9 mouse cellular contexts compared by ENCODE assay signal in the genomic region with DNA sequence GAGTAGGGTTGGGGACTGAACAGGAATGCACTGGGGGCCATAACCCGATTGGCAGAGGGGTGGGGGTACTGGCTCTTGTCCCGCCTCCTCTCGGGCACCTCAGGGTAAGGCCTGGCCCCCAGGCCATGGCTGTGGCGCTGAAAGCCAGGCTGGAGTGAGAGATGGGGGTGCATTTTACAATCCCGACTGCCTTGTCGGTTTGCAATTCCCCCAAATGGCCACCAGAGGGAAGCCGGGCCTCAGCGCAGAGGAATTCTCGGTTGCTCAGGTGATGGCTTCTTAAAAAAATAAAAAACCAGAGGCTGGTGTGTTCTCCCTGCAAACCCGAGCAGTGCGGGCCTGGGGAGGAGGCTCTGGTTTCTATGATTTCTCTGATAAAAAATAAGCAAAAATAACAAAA. TPM values are rescaled to one million over a fixed set of nuclear protein-coding genes. Genes with fewer than 3 reads are reported as not detected.
DNase-seq lines count a peak whose midpoint lies in the region; ATAC-seq and TF ChIP-seq lines count a peak whose summit lies in the region.
"Had no signal": no experiment of that assay in that cellular context is flagged by ENCODE, and none has a peak within 500 bp of the region (broad histone marks: within the 10 kb centered on the region; RNA-seq: fewer than 3 reads in every experiment).

No protein-coding gene starts in this region.

- H3K27me3 ChIP-seq in liver, embryonic 12.5 days (replicated peaks) = peaks cover 73% of the 10 kb centered on the region
- peaks cover 65% of the 10 kb centered on the region for H3K27me3 ChIP-seq in G1E (ENCODE audit: insufficient read depth, low read length)
- peaks cover 56% of the 10 kb centered on the region for H3K27me3 ChIP-seq in heart, embryonic 13.5 days (replicated peaks)
- peaks cover 18% of the 10 kb centered on the region for H3K27me3 ChIP-seq in limb, embryonic 14.5 days (ENCODE audit: control insufficient read depth, insufficient read depth, low read length)

- no peak overlapping the region for H3K4me3 ChIP-seq in liver, embryonic 12.5 days
- no peak overlapping the region for H3K4me3 ChIP-seq in G1E (ENCODE audit: low read depth, low read length)
- H3K4me3 ChIP-seq in heart, embryonic 13.5 days = no peak overlapping the region
- no peak overlapping the region for H3K4me3 ChIP-seq in limb, embryonic 14.5 days (replicated peaks; ENCODE audit: low read length)
- H3K4me3 ChIP-seq: midbrain, embryonic 12.5 days had no signal

- H3K4me1 ChIP-seq in liver, embryonic 12.5 days = peaks cover 22% of the 10 kb centered on the region
- peaks cover 32% of the 10 kb centered on the region for H3K4me1 ChIP-seq in G1E (ENCODE audit: insufficient read depth, low read depth, low read length)
- H3K4me1 ChIP-seq in heart, embryonic 13.5 days = peaks cover 35% of the 10 kb centered on the region
- H3K4me1 ChIP-seq in limb, embryonic 14.5 days (ENCODE audit: control insufficient read depth, insufficient read depth, low read length) = peaks cover 25% of the 10 kb centered on the region

- no peaks in the 10 kb centered on the region for H3K9me3 ChIP-seq in liver, embryonic 12.5 days (replicated peaks)
- no peaks in the 10 kb centered on the region for H3K9me3 ChIP-seq in G1E (replicated peaks)
- H3K9me3 ChIP-seq in heart, embryonic 13.5 days = no peaks in the 10 kb centered on the region
- no peaks in the 10 kb centered on the region for H3K9me3 ChIP-seq in limb, embryonic 14.5 days (ENCODE audit: control insufficient read depth, low read length)
- H3K9me3 ChIP-seq: midbrain, embryonic 12.5 days had no signal

- no peaks in the 10 kb centered on the region for H3K36me3 ChIP-seq in liver, embryonic 12.5 days
- H3K36me3 ChIP-seq in G1E (replicated peaks) = no peaks in the 10 kb centered on the region
- H3K36me3 ChIP-seq in heart, embryonic 13.5 days = no peaks in the 10 kb centered on the region
- no peaks in the 10 kb centered on the region for H3K36me3 ChIP-seq in limb, embryonic 14.5 days (ENCODE audit: control insufficient read depth, insufficient read depth, low read length)
- H3K36me3 ChIP-seq: midbrain, embryonic 12.5 days had no signal

- no peak overlapping the region for H3K9ac ChIP-seq in liver, embryonic 12.5 days
- peak overlapping the region; percentile 37; the same call in 1 of the 2 replicates for H3K9ac ChIP-seq in heart, embryonic 13.5 days
- H3K9ac ChIP-seq in limb, embryonic 14.5 days (ENCODE audit: low read depth, low read length, severe bottlenecking) = no peak overlapping the region
- H3K9ac ChIP-seq: midbrain, embryonic 12.5 days had no signal

- no peak for TF ChIP-seq POLR2A in limb, embryonic 14.5 days (IDR thresholded peaks at IDR 0.05; ENCODE audit: borderline replicate concordance, extremely low read depth, insufficient read depth, insufficient read length)

- TF ChIP-seq CTCF in G1E (IDR thresholded peaks at IDR 0.05; ENCODE audit: low read depth, low read length) = peak; percentile 93

- WGBS in liver, embryonic 12.5 days (ENCODE audit: insufficient replicate concordance) = 3% methylated on average over 11 of the region's 11 CpGs
- 5% methylated on average over 11 of the region's 11 CpGs for WGBS in heart, embryonic 13.5 days
- WGBS in limb, embryonic 14.5 days = 3% methylated on average over 11 of the region's 11 CpGs

- H3K4me2 ChIP-seq in liver, embryonic 12.5 days = no peak overlapping the region
- H3K4me2 ChIP-seq in heart, embryonic 13.5 days = no peak overlapping the region
- no peak overlapping the region for H3K4me2 ChIP-seq in limb, embryonic 14.5 days (replicated peaks; ENCODE audit: low read depth, low read length, severe bottlenecking)
- H3K4me2 ChIP-seq: midbrain, embryonic 12.5 days had no signal

- no peak for ATAC-seq in liver, embryonic 12.5 days
- ATAC-seq in G1E (ENCODE audit: extremely low read depth, insufficient number of reproducible peaks, low FRiP score, poor library complexity, severe bottlenecking) = no peak
- ATAC-seq in heart, embryonic 13.5 days (ENCODE audit: extremely low read depth, insufficient number of reproducible peaks, low FRiP score, low TSS enrichment) = no peak
- ATAC-seq in limb, embryonic 14.5 days (ENCODE audit: low FRiP score, low read depth) = no peak

- DNase-seq in liver (peak; percentile 62), G1E (ENCODE audit: low spot score) (peak; percentile 66)
- DNase-seq in c-Kit-positive CD71-positive TER-119-negative erythroid progenitor cells, embryonic 14.5 days (ENCODE audit: low read depth) = peak; percentile 53
- peak; percentile 78 for DNase-seq in limb, embryonic 14.5 days (ENCODE audit: low spot score)
- peak; percentile 65 to 78 for DNase-seq in right cerebral cortex, postnatal 10 days (ENCODE audit: low spot score in 2 of 2)
- DNase-seq in gastrocnemius, postnatal 10 days = no peak

- no peak overlapping the region for H3K27ac ChIP-seq in liver, embryonic 12.5 days
- no peak overlapping the region for H3K27ac ChIP-seq in heart, embryonic 13.5 days (replicated peaks)
- no peak overlapping the region for H3K27ac ChIP-seq in limb, embryonic 14.5 days (replicated peaks; ENCODE audit: low read depth, low read length)
- H3K27ac ChIP-seq: midbrain, embryonic 12.5 days had no signal

RNA-seq across cellular contexts. Expression of a gene that starts 2.6 kb away (rescaled TPM):
- polyA plus RNA-seq in liver, embryonic 12.5 days (2016; fragmentation: Nextera tagmentation; extraction: Ambion mirVana) = 0.12 and 0.26 TPM in 2 replicates
- total RNA-seq in G1E (2014; fragmentation: Nextera tagmentation) = not detected in 2 replicates
- total RNA-seq in G1E (2017) = not detected in 2 replicates
- not detected in 2 replicates for polyA plus RNA-seq in G1E (2012)
- 0.56 and 0.57 TPM in 2 replicates for polyA plus RNA-seq in heart, embryonic 13.5 days (2015; fragmentation: Nextera tagmentation; extraction: Ambion mirVana)
- 3.2 and 3.4 TPM in 2 replicates for polyA plus RNA-seq in limb, embryonic 14.5 days (2012; rRNA removed)
- polyA plus RNA-seq in limb, embryonic 14.5 days (2014; fragmentation: Nextera tagmentation; extraction: Ambion mirVana) = 4.9 and 6.3 TPM in 2 replicates
- not detected for total RNA-seq in gastrocnemius, postnatal 10 days (2021)

RNA-seq across cellular contexts. Expression of a gene that starts 3.0 kb away (rescaled TPM):
- not detected in 2 replicates for polyA plus RNA-seq in liver, embryonic 12.5 days (2016; fragmentation: Nextera tagmentation; extraction: Ambion mirVana)
- 0.58 TPM in 1 of 2 replicates, not detected in the other for total RNA-seq in G1E (2014; fragmentation: Nextera tagmentation)
- total RNA-seq in G1E (2017) = 0.06 and 0.16 TPM in 2 replicates
- 0.02 and 0.10 TPM in 2 replicates for polyA plus RNA-seq in G1E (2012)
- 0.14 and 0.28 TPM in 2 replicates for polyA plus RNA-seq in heart, embryonic 13.5 days (2015; fragmentation: Nextera tagmentation; extraction: Ambion mirVana)
- polyA plus RNA-seq in limb, embryonic 14.5 days (2012; rRNA removed) = 0.84 and 1.1 TPM in 2 replicates
- polyA plus RNA-seq in limb, embryonic 14.5 days (2014; fragmentation: Nextera tagmentation; extraction: Ambion mirVana) = 0.22 TPM in 1 of 2 replicates, not detected in the other
- not detected for total RNA-seq in gastrocnemius, postnatal 10 days (2021)

RNA-seq across cellular contexts. Expression of a gene that starts 31.3 kb away (rescaled TPM):
- polyA plus RNA-seq in liver, embryonic 12.5 days (2016; fragmentation: Nextera tagmentation; extraction: Ambion mirVana) = 2.8 and 3.6 TPM in 2 replicates
- 20.9 and 28.4 TPM in 2 replicates for total RNA-seq in G1E (2014; fragmentation: Nextera tagmentation)
- total RNA-seq in G1E (2017) = 27.6 and 29.2 TPM in 2 replicates
- polyA plus RNA-seq in G1E (2012) = 85.3 and 87.2 TPM in 2 replicates
- 2.3 and 2.6 TPM in 2 replicates for polyA plus RNA-seq in heart, embryonic 13.5 days (2015; fragmentation: Nextera tagmentation; extraction: Ambion mirVana)
- 6.7 and 7.5 TPM in 2 replicates for polyA plus RNA-seq in limb, embryonic 14.5 days (2012; rRNA removed)
- 9.4 and 10.4 TPM in 2 replicates for polyA plus RNA-seq in limb, embryonic 14.5 days (2014; fragmentation: Nextera tagmentation; extraction: Ambion mirVana)
- 1 to 10 TPM; 2.1 to 5.5 TPM for total RNA-seq in gastrocnemius, postnatal 10 days (2021)

RNA-seq across cellular contexts. Expression of a gene that starts 53.5 kb away (rescaled TPM):
- polyA plus RNA-seq in liver, embryonic 12.5 days (2016; fragmentation: Nextera tagmentation; extraction: Ambion mirVana) = 0.37 and 0.46 TPM in 2 replicates
- total RNA-seq in G1E (2014; fragmentation: Nextera tagmentation) (1.2 and 2.5 TPM in 2 replicates), G1E (2017) (0.05 and 0.35 TPM in 2 replicates)
- 1.4 and 1.7 TPM in 2 replicates for polyA plus RNA-seq in G1E (2012)
- polyA plus RNA-seq in heart, embryonic 13.5 days (2015; fragmentation: Nextera tagmentation; extraction: Ambion mirVana) = 0.32 and 0.78 TPM in 2 replicates
- polyA plus RNA-seq in limb, embryonic 14.5 days (2012; rRNA removed) = 14.3 and 15.7 TPM in 2 replicates
- polyA plus RNA-seq in limb, embryonic 14.5 days (2014; fragmentation: Nextera tagmentation; extraction: Ambion mirVana) = 17.9 and 23.3 TPM in 2 replicates
- 1 to 10 TPM; 1.1 to 1.4 TPM for total RNA-seq in gastrocnemius, postnatal 10 days (2021)
